Mouse (Mus musculus) MEL (cell line): ENCODE measurements around the gene Pla2g2e. TPM values are rescaled to one million over a fixed set of nuclear protein-coding genes. Genes with fewer than 3 reads are reported as not detected.
A peak's percentile ranks its signal among the peaks of the same experiment; 100 is the strongest.

ENCODE experiments used
- DNase-seq: peaks from one replicate; pipeline ENCODE4 v3.0.0; 2011; ENCODE audit warnings: low read depth, low spot score
- H3K27ac ChIP-seq: 2 replicates; pipeline ENCODE4 v1.5.1; 2012; ENCODE audit warnings: low read depth, mild to moderate bottlenecking, control low read depth, low read length, moderate library complexity; ENCODE audit not compliant: control insufficient read depth
- H3K27me3 ChIP-seq, 2 experiments: fragments of 150-350 bp in 1 of 2; sonication (generic) in 1 of 2; 2 replicates each; pipeline ENCODE4 v1.6.1; 2012; ENCODE audit warnings: low read length in 2 of 2, mild to moderate bottlenecking in 2 of 2, improper control_type of control experiment in 1 of 2, moderate library complexity in 1 of 2; ENCODE audit not compliant: insufficient read depth in 2 of 2, control insufficient read depth in 1 of 2
- H3K36me3 ChIP-seq, 2 experiments: 2 replicates each; pipeline ENCODE4 v1.6.1; 2012 to 2014; ENCODE audit warnings: low read length in 2 of 2, improper control_type of control experiment in 1 of 2, inconsistent platforms in 1 of 2, mild to moderate bottlenecking in 1 of 2; ENCODE audit not compliant: insufficient read depth in 2 of 2, control insufficient read depth in 1 of 2
- H3K4me1 ChIP-seq, 2 experiments: fragments of 150-350 bp in 1 of 2; sonication (generic) in 1 of 2; 2 replicates each; pipeline ENCODE4 v1.6.1; 2012; ENCODE audit warnings: low read length in 2 of 2, improper control_type of control experiment in 1 of 2, mild to moderate bottlenecking in 1 of 2; ENCODE audit not compliant: insufficient read depth in 2 of 2, control insufficient read depth in 1 of 2
- H3K4me3 ChIP-seq, 2 experiments: fragments of 150-350 bp in 1 of 2; sonication (generic) in 1 of 2; 2 replicates each; pipeline ENCODE4 v1.5.1; 2012; ENCODE audit warnings: low read depth in 2 of 2, low read length in 2 of 2, mild to moderate bottlenecking in 2 of 2, moderate library complexity in 2 of 2, control low read depth in 1 of 2, improper control_type of control experiment in 1 of 2; ENCODE audit not compliant: control insufficient read depth in 1 of 2, insufficient read depth in 1 of 2
- H3K79me2 ChIP-seq: 2 replicates; pipeline ENCODE4 v1.6.1; 2012; ENCODE audit warnings: mild to moderate bottlenecking, low read length, moderate library complexity; ENCODE audit not compliant: control insufficient read depth, poor library complexity, insufficient read depth
- H3K9ac ChIP-seq: 2 replicates; pipeline ENCODE4 v1.6.1; 2012; ENCODE audit warnings: low read depth, mild to moderate bottlenecking, control low read depth, low read length, moderate library complexity; ENCODE audit not compliant: control insufficient read depth, poor library complexity, severe bottlenecking
- H3K9me3 ChIP-seq: fragments of 150-350 bp; sonication (generic); replicated peaks from 2 replicates; pipeline ENCODE4 v1.6.1; 2012; ENCODE audit warnings: mild to moderate bottlenecking, low read length, improper control_type of control experiment, moderate library complexity; ENCODE audit not compliant: insufficient read depth
- CHD1 ChIP-seq: IDR thresholded peaks from 2 replicates; pipeline ENCODE4 v1.6.1; 2012; ENCODE audit warnings: low read depth, mild to moderate bottlenecking, inconsistent platforms, low read length, improper control_type of control experiment
- CTCF ChIP-seq, 3 experiments: IDR thresholded peaks in 2 of 3; conservative IDR thresholded peaks in 1 of 3; 2 replicates each; pipeline ENCODE4 v1.5.1; 2011 to 2012; ENCODE audit warnings: low read length in 3 of 3, low read depth in 2 of 3, mild to moderate bottlenecking in 2 of 3, improper control_type of control experiment in 1 of 3, inconsistent platforms in 1 of 3, mixed read lengths in 1 of 3, moderate library complexity in 1 of 3; ENCODE audit not compliant: control insufficient read depth in 1 of 3, insufficient read depth in 1 of 3, poor library complexity in 1 of 3, severe bottlenecking in 1 of 3
- E2F4 ChIP-seq: IDR thresholded peaks from 2 replicates; pipeline ENCODE4 v1.6.1; 2011; ENCODE audit warnings: low read depth, low read length, improper control_type of control experiment, borderline replicate concordance
- ELF1 ChIP-seq: IDR thresholded peaks from 2 replicates; pipeline ENCODE4 v1.6.1; 2014; ENCODE audit warnings: low read depth, mild to moderate bottlenecking, inconsistent platforms, low read length, improper control_type of control experiment, moderate library complexity
- ETS1 ChIP-seq: IDR thresholded peaks from 2 replicates; pipeline ENCODE4 v1.6.1; 2012; ENCODE audit warnings: low read depth, mild to moderate bottlenecking, inconsistent platforms, low read length, improper control_type of control experiment, moderate library complexity
- HCFC1 ChIP-seq: IDR thresholded peaks from 2 replicates; pipeline ENCODE4 v1.6.1; 2012; ENCODE audit warnings: low read depth, mild to moderate bottlenecking, inconsistent platforms, low read length, improper control_type of control experiment, moderate library complexity
- JUND ChIP-seq: IDR thresholded peaks from 2 replicates; pipeline ENCODE4 v1.6.1; 2011; ENCODE audit warnings: low read depth, mild to moderate bottlenecking, improper control_type of control experiment, low read length
- KAT2A ChIP-seq: conservative IDR thresholded peaks from 2 replicates; pipeline ENCODE4 v1.6.1; 2012; ENCODE audit warnings: low read depth, low read length, improper control_type of control experiment, inconsistent platforms
- MAFK ChIP-seq: IDR thresholded peaks from 2 replicates; pipeline ENCODE4 v1.6.1; 2011; ENCODE audit warnings: low read depth, mild to moderate bottlenecking, low read length, improper control_type of control experiment, borderline replicate concordance
- MAX ChIP-seq: IDR thresholded peaks from 2 replicates; pipeline ENCODE4 v1.6.1; 2011; ENCODE audit warnings: low read length, improper control_type of control experiment
- MAZ ChIP-seq: IDR thresholded peaks from 2 replicates; pipeline ENCODE4 v1.6.1; 2012; ENCODE audit warnings: low read depth, mild to moderate bottlenecking, inconsistent platforms, low read length, improper control_type of control experiment
- MEF2A ChIP-seq: IDR thresholded peaks from 2 replicates; pipeline ENCODE4 v1.6.1; 2014; ENCODE audit warnings: low read depth, mild to moderate bottlenecking, inconsistent platforms, low read length, improper control_type of control experiment; ENCODE audit not compliant: poor library complexity, insufficient replicate concordance, severe bottlenecking; ENCODE audit errors: extremely low read depth
- MXI1 ChIP-seq: IDR thresholded peaks from 2 replicates; pipeline ENCODE4 v1.6.1; 2011; ENCODE audit warnings: mild to moderate bottlenecking, low read depth, low read length, improper control_type of control experiment
- MYB ChIP-seq: IDR thresholded peaks from 2 replicates; pipeline ENCODE4 v1.6.1; 2011; ENCODE audit warnings: mild to moderate bottlenecking, low read depth, low read length, improper control_type of control experiment
- NELFE ChIP-seq: IDR thresholded peaks from 2 replicates; pipeline ENCODE4 v1.6.1; 2011; ENCODE audit warnings: low read depth, low read length, improper control_type of control experiment
- POLR2A ChIP-seq, 2 experiments: IDR thresholded peaks; 2 replicates each; pipeline ENCODE4 v1.6.1; 2011 to 2012; ENCODE audit warnings: low read length in 2 of 2, mild to moderate bottlenecking in 2 of 2, control low read depth in 1 of 2, improper control_type of control experiment in 1 of 2, low read depth in 1 of 2, moderate library complexity in 1 of 2; ENCODE audit not compliant: control insufficient read depth in 1 of 2, insufficient read depth in 1 of 2, poor library complexity in 1 of 2
- RAD21 ChIP-seq: IDR thresholded peaks from 2 replicates; pipeline ENCODE4 v1.6.1; 2011; ENCODE audit warnings: mild to moderate bottlenecking, low read depth, low read length, improper control_type of control experiment
- RCOR1 ChIP-seq: IDR thresholded peaks from 2 replicates; pipeline ENCODE4 v1.6.1; 2012; ENCODE audit warnings: low read depth, mild to moderate bottlenecking, inconsistent platforms, low read length, improper control_type of control experiment
- SMC3 ChIP-seq: IDR thresholded peaks from 2 replicates; pipeline ENCODE4 v1.6.1; 2011; ENCODE audit warnings: low read depth, low read length, improper control_type of control experiment
- TAL1 ChIP-seq: IDR thresholded peaks from 2 replicates; pipeline ENCODE4 v1.6.1; 2012; ENCODE audit warnings: mild to moderate bottlenecking, inconsistent platforms, low read length, moderate library complexity, mixed read lengths
- TBP ChIP-seq: IDR thresholded peaks from 2 replicates; pipeline ENCODE4 v1.8.0; 2011; ENCODE audit warnings: low read depth, low read length, improper control_type of control experiment
- TCF12 ChIP-seq: IDR thresholded peaks from 2 replicates; pipeline ENCODE4 v1.6.1; 2014; ENCODE audit warnings: low read depth, mild to moderate bottlenecking, inconsistent platforms, low read length, improper control_type of control experiment, moderate library complexity
- UBTF ChIP-seq: IDR thresholded peaks from 2 replicates; pipeline ENCODE4 v1.6.1; 2012; ENCODE audit warnings: low read depth, mild to moderate bottlenecking, inconsistent platforms, low read length, improper control_type of control experiment, moderate library complexity, borderline replicate concordance; ENCODE audit not compliant: insufficient read depth
- USF1 ChIP-seq: IDR thresholded peaks from 2 replicates; pipeline ENCODE4 v1.6.1; 2014; ENCODE audit warnings: low read depth, mild to moderate bottlenecking, inconsistent platforms, low read length, improper control_type of control experiment, moderate library complexity
- USF2 ChIP-seq, 2 experiments: IDR thresholded peaks; 2 replicates each; pipeline ENCODE4 v1.6.1; 2011 to 2012; ENCODE audit warnings: improper control_type of control experiment in 2 of 2, low read length in 2 of 2, borderline replicate concordance in 1 of 2, inconsistent platforms in 1 of 2, low read depth in 1 of 2, mild to moderate bottlenecking in 1 of 2; ENCODE audit not compliant: insufficient read depth in 1 of 2
- ZC3H11A ChIP-seq: IDR thresholded peaks from 2 replicates; pipeline ENCODE4 v1.6.1; 2012; ENCODE audit warnings: low read depth, mild to moderate bottlenecking, inconsistent platforms, low read length, improper control_type of control experiment
- ZKSCAN1 ChIP-seq: IDR thresholded peaks from 2 replicates; pipeline ENCODE4 v1.6.1; 2012; ENCODE audit warnings: low read depth, mild to moderate bottlenecking, inconsistent platforms, low read length, improper control_type of control experiment, moderate library complexity
- ZMIZ1 ChIP-seq: IDR thresholded peaks from 2 replicates; pipeline ENCODE4 v1.6.1; 2012; ENCODE audit warnings: low read depth, mild to moderate bottlenecking, inconsistent platforms, low read length, improper control_type of control experiment, moderate library complexity
- polyA plus RNA-seq, 2 experiments: library from polyadenylated mRNA; stranded (reverse) in 1 of 2; unstranded in 1 of 2; fragments of >175 nt in 1 of 2; fragments of >200 nt in 1 of 2; gene quantifications; 2 replicates each; pipeline versions ENCODE4 v1.2.1 to v1.2.4; 2012; ENCODE audit warnings: low replicate concordance in 2 of 2, low read depth in 1 of 2; ENCODE audit not compliant: insufficient read length in 2 of 2, insufficient read depth in 1 of 2, missing spikeins in 1 of 2
- total RNA-seq: library from RNA; depleted of rRNA; stranded (reverse); fragments of 300-350 nt; gene quantifications from 2 replicates; pipeline ENCODE4 v1.2.3, GENCODE M21; 2012

Gene Pla2g2e
- total and polyA plus RNA-seq, 3 experiments: not detected

GRCm38 (mm10) chr4:138852961-138853360, 24.8 kb upstream of the Pla2g2e start:
- Histone ChIP-seq H3K27ac (no peak overlapping the region), H3K9me3 (no peaks in the 10 kb centered on the region), H3K9ac (no peak overlapping the region), H3K4me1 (peaks cover 0 to 9% of the 10 kb centered on the region in 2 experiments; a peak in 1 of 4 replicates), H3K36me3 (no peaks in the 10 kb centered on the region), H3K27me3 (no peaks in the 10 kb centered on the region)
- DNase-seq: no peak
- TF ChIP-seq USF2 (IDR thresholded peaks at IDR 0.05; ENCODE audit: borderline replicate concordance in 1 of 2, insufficient read depth in 1 of 2, low read depth in 1 of 2, low read length in 2 of 2): no peak
- TF ChIP-seq, all 39 proteins: peak for 0
- Histone ChIP-seq H3K4me3 (no peak overlapping the region), H3K79me2 (no peaks in the 10 kb centered on the region)

- H3K27me3 ChIP-seq: no peaks in the 10 kb centered on the region
These were observed 22.6 kb upstream of the Pla2g2e start for GRCm38 (mm10) chr4:138855092-138855632.

GRCm38 (mm10) chr4:138856491-138856890, 21.3 kb upstream of the Pla2g2e start:
- Histone ChIP-seq H3K79me2 (no peaks in the 10 kb centered on the region), H3K27ac (no peak overlapping the region), H3K27me3 (no peaks in the 10 kb centered on the region), H3K9me3 (no peaks in the 10 kb centered on the region), H3K4me1 (peaks cover 0 to 9% of the 10 kb centered on the region in 2 experiments; a peak in 1 of 4 replicates), H3K4me3 (no peak overlapping the region), H3K36me3 (no peaks in the 10 kb centered on the region), H3K9ac (no peak overlapping the region)
- DNase-seq: peak; percentile 91
- no peak for TF ChIP-seq UBTF
- no peak for TF ChIP-seq ETS1
- no peak for TF ChIP-seq ZKSCAN1
- no peak for TF ChIP-seq MAFK
- TF ChIP-seq TBP: no peak
- TF ChIP-seq RAD21: peak; percentile 60
- TF ChIP-seq SMC3: peak; percentile 90
- TF ChIP-seq MAZ: 0 out of 2 replicates have a peak, but pooled peaks have one; percentile 25
- TF ChIP-seq KAT2A: no peak
- TF ChIP-seq CTCF (IDR thresholded peaks at IDR 0.05 in 2 of 3, conservative IDR thresholded peaks at IDR 0.05 in 1 of 3; ENCODE audit: control insufficient read depth in 1 of 3, insufficient read depth in 1 of 3, low read depth in 2 of 3, low read length in 3 of 3, poor library complexity in 1 of 3, severe bottlenecking in 1 of 3): peak; percentile 79 to 100 (median 98)
- no peak for TF ChIP-seq RCOR1
- TF ChIP-seq HCFC1: 0 out of 2 replicates have a peak, but pooled peaks have one; percentile 35
- no peak for TF ChIP-seq JUND
- TF ChIP-seq POLR2A (IDR thresholded peaks at IDR 0.05; ENCODE audit: control insufficient read depth in 1 of 2, insufficient read depth in 1 of 2, low read depth in 1 of 2, low read length in 2 of 2, poor library complexity in 1 of 2): no peak
- TF ChIP-seq TAL1: no peak
- TF ChIP-seq ZC3H11A: peak; percentile 55
- no peak for TF ChIP-seq MYB
- TF ChIP-seq ZMIZ1: no peak
- no peak for TF ChIP-seq E2F4
- TF ChIP-seq MXI1: no peak
- TF ChIP-seq MAX: no peak
- 0 out of 2 replicates have a peak, but pooled peaks have one; percentile 15 for TF ChIP-seq ELF1

More at GRCm38 (mm10) chr4:138855092-138855632, 22.6 kb upstream of the Pla2g2e start:
- Histone ChIP-seq H3K4me3 (no peak overlapping the region), H3K9ac (no peak overlapping the region)
- TF ChIP-seq TCF12 (no peak), JUND (no peak), NELFE (no peak), KAT2A (no peak), CHD1 (no peak), ZMIZ1 (no peak), MEF2A (no peak), SMC3 (no peak), USF1 (no peak)
- TF ChIP-seq, all 39 proteins: peak for 0
- peaks cover 0 to 9% of the 10 kb centered on the region in 2 experiments; a peak in 1 of 4 replicates for H3K4me1 ChIP-seq
- H3K36me3 ChIP-seq: no peaks in the 10 kb centered on the region
- no peaks in the 10 kb centered on the region for H3K79me2 ChIP-seq
- H3K27ac ChIP-seq: no peak overlapping the region
- H3K9me3 ChIP-seq: no peaks in the 10 kb centered on the region
- peak; percentile 16 for DNase-seq
